In the genomic region with DNA sequence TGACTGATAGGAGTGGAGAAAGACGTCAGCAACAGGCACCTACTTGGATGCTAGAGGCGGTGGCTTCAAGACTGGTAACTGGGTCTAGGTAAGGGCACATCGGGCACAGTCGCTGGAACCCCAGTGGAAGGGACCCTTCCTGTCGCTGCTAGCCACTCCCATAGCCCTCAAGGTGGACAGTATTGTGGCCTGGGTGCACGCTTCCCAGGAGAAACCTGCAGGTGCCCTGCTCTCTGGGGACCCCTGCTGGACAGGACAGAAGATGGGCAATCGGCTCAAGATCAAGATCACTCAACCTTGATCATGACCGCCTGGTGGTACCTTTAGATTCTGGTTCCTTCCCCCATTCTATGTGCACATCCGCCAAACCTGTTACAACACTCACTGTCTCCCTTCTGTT, we compare ENCODE assay signal across 8 mouse cellular contexts. TPM values are rescaled to one million over a fixed set of nuclear protein-coding genes. Genes with fewer than 3 reads are reported as not detected.
A peak's percentile ranks its signal among the peaks of the same experiment; 100 is the strongest.
DNase-seq lines count a peak whose midpoint lies in the region; ATAC-seq lines count a peak whose summit lies in the region.

No protein-coding gene starts in this region.

- ATAC-seq in hematopoietic stem cell, adult 5-6 weeks (replicated peaks in 1 of 2; ENCODE audit: insufficient read depth in 1 of 2, low FRiP score in 2 of 2, low TSS enrichment in 1 of 2, low read depth in 1 of 2, poor library complexity in 2 of 2, severe bottlenecking in 2 of 2) = peak; percentile 37 to 48; a peak in 2 of 4 replicates

- peak; percentile 29 to 64 for DNase-seq in cerebellum, postnatal 25 days
- no peak for DNase-seq in cerebellum, postnatal 4 days (ENCODE audit: low spot score in 2 of 2)
- DNase-seq in retina, embryonic 14.5 days (ENCODE audit: low spot score) = peak; percentile 31
- DNase-seq in retina, postnatal 1 day = no peak
- DNase-seq in natural killer cell, adult 2 months (ENCODE audit: low spot score in 2 of 2) = peak; percentile 31 to 34
- no peak for DNase-seq in frontal cortex, postnatal 25 days (ENCODE audit: low spot score in 2 of 2)
- DNase-seq in layer of hippocampus, adult 18-20 months (ENCODE audit: low spot score in 2 of 2) = no peak

RNA-seq across cellular contexts. Expression of a gene that starts 6.3 kb away (rescaled TPM):
- total RNA-seq in hematopoietic stem cell, adult 5-6 weeks (2017) = 4.3 and 8.4 TPM in 2 replicates
- total RNA-seq in layer of hippocampus, adult 18-20 months (2021) = 10 to 100 TPM; 39.4 to 41.1 TPM

RNA-seq across cellular contexts. Expression of a gene that starts 47.8 kb away (rescaled TPM):
- total RNA-seq in hematopoietic stem cell, adult 5-6 weeks (2017) = 62.6 and 67.5 TPM in 2 replicates
- total RNA-seq in layer of hippocampus, adult 18-20 months (2021) = 10 to 100 TPM; 25.7 to 28.1 TPM

Comparison
In these comparisons a context has a peak if more than half of its experiments do, and no peak if none do; other contexts are left out.
1. DNase-seq: peak in cerebellum, postnatal 25 days (2 of 2), retina, embryonic 14.5 days (single experiment) and natural killer cell, adult 2 months (2 of 2); none in cerebellum, postnatal 4 days (0 of 2), retina, postnatal 1 day (single experiment), frontal cortex, postnatal 25 days (0 of 2) and layer of hippocampus, adult 18-20 months (0 of 2).